Mouse (Mus musculus): Measurements from ENCODE around the gene Kif27. TPM values are rescaled to one million over a fixed set of nuclear protein-coding genes. Genes with fewer than 3 reads are reported as not detected.

Gene Kif27
- 0.01 TPM in 1 of 2 replicates, not detected in the other for polyA plus RNA-seq (2012; rRNA removed)

DNA sequence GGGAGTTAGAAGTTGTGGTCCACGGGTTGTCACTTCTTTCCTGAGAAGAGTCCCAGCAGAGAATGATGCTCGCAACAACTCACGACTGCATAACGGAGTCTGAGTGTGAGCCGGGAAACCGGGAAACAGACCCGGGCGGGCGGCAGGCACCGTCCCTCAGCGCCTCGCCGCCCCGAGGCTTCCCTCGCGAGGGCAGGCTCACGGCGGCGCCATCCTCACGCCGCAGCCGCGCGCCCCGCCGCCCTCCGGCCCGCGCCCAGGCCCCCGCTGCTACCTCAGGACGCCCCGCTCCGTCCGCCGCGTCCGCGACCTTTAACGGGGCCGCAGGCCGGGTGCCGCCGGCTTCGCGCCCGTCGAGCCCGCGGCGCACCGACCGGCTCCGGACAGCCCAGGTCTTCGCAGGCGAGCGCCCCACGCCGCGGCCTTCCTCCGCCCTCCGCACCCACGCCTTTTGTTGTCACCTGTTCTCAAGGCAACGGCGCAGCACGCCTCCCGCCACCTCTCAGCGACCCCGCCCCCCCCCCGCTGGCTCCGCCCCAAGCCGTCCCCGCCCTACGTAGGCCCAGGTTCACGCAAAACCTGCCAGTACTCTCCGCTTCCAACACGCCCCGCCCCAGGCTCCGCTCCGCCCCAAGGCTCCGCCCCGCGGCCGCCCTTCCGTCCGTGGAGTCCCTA, at the start of gene Kif27:
TSS of gene Kif27 (minus strand) at position 494 of the 675 bp plus-strand sequence.

GRCm38 (mm10) chr13:58403243-58403642, 44.3 kb upstream of the Kif27 start, which contains the start of gene Hnrnpk:
Gene Hnrnpk, minus strand, starts transcription at chr13:58403343.

DNA sequence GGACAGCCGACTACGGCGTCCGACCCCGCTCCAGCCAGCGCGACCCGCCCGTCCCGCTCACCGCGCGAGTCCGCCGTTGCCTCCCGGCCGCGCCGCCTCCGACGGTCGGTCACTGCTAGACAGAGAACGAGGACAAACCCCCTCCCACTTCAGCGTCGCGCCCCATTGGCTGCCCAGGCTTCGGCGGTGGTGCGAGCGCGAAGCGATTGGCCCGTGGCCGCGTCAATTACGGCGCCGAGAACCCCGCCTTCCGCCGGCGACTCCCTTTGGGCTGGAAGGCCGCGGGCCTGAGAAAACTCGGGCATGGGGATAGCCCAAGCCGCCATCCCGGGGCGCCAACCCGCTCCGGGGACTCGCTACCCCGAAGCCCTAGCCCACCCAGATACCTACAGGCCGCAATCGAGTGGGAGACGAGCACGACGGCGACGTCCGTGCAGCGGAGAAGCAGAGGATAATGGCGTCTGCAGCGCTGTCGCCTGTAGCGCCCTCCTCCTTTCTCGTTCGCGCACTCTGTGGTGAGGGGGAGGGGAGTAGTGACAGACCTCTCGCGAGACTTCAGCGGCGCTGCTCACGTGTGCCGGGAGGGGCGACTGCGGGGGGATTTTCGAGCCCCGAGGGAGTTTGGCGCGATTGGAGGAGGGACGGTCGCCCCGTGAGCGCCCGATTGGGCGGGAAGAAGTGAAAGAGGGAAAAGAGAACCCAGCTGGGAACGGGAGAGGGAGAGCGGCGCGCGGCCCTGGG, 43.3 kb upstream of the Kif27 start, which contains the start of gene Rmi1:
TSS of gene Rmi1 (plus strand) at position 246 of the 741 bp plus-strand sequence.

GRCm38 (mm10) chr13:58384779-58385546, 26.0 kb upstream of the Kif27 start, which contains the start of gene 2210016F16Rik:
Gene 2210016F16Rik, minus strand, starts transcription at chr13:58385225.

GRCm38 (mm10) chr13:58275599-58275998, 83.3 kb downstream of the Kif27 start, which contains the start of gene Gkap1:
Gene Gkap1, minus strand, starts transcription at chr13:58275699.

Other genes with a start within 250 kb of the Kif27 start
- 0.18 and 0.26 TPM in 2 replicates for gene Klhl3, start 245.5 kb downstream of the Kif27 start, polyA plus RNA-seq (2012; rRNA removed)
- gene Hnrnpa0, start 230.6 kb downstream of the Kif27 start, polyA plus RNA-seq (2012; rRNA removed), result 24.0 and 41.0 TPM in 2 replicates
- gene Idnk, start 201.5 kb downstream of the Kif27 start, polyA plus RNA-seq (2012; rRNA removed), result 4.0 and 5.5 TPM in 2 replicates
- 65.7 and 70.9 TPM in 2 replicates for gene Ubqln1, start 143.5 kb downstream of the Kif27 start, polyA plus RNA-seq (2012; rRNA removed)
- 2.0 and 2.1 TPM in 2 replicates for gene Gkap1, start 83.4 kb downstream of the Kif27 start, polyA plus RNA-seq (2012; rRNA removed)
- gene 2210016F16Rik, start 26.1 kb upstream of the Kif27 start, polyA plus RNA-seq (2012; rRNA removed), result 13.5 and 32.0 TPM in 2 replicates
- gene Rmi1, start 43.1 kb upstream of the Kif27 start, polyA plus RNA-seq (2012; rRNA removed), result 2.0 and 2.2 TPM in 2 replicates
- 58.0 and 69.0 TPM in 2 replicates for gene Hnrnpk, start 44.2 kb upstream of the Kif27 start, polyA plus RNA-seq (2012; rRNA removed)

Data from stomach, adult 2 months (tissue).